Mouse (Mus musculus): ENCODE measurements around the gene Hoxa13.

The Hoxa13 gene

DNA sequence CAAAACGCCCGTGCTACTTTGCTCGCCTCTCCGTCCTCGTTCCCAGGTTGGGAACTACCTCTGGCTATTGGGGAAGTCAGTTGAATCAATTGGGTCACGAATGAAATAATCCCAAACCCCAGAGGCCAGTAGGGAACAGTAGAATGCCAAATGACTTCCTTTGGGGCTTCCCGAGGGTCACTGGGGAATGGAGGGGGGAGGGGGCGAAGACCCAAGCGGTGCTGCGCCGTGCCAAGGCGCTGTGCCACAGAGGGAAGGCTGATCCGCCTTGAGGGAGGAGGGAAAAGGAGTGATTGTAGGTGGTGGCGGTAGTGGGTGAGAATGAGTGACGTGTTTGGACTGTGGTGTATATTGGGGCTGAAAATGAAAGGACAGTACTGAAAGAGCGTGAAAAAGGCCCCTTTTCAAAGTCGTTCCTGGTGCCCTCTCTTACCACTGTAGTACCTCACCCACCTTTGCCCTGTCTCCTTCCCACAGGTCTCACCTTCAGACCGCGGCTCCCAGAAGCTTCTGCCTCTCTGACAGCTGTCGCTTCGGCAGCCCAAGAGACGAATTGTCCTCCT is 48.0 kb downstream of the Hoxa13 start:
- DNase-seq (ENCODE audit: low read depth, low spot score) = peak; percentile 29

DNA sequence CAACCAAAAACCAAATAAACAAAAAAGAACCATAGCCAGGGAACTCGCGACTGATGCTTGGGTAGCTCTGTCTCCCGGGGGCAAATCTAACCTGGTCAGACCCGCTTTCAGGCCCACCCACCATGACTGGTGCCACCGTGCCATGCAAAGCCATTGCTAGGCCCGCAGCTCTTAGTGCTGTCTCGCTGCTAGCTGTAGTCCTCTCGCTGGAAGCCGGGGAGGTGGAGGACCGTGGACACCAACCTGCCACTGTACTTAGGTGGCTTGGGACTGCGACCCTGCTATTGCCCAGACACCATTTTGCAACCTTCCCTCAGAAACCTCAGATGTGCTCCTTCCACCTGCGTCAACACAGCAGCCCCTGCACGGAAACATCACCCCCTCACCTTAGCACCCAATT is 48.7 kb downstream of the Hoxa13 start:
- DNase-seq (ENCODE audit: low read depth, low spot score) = peak; percentile 33

DNA sequence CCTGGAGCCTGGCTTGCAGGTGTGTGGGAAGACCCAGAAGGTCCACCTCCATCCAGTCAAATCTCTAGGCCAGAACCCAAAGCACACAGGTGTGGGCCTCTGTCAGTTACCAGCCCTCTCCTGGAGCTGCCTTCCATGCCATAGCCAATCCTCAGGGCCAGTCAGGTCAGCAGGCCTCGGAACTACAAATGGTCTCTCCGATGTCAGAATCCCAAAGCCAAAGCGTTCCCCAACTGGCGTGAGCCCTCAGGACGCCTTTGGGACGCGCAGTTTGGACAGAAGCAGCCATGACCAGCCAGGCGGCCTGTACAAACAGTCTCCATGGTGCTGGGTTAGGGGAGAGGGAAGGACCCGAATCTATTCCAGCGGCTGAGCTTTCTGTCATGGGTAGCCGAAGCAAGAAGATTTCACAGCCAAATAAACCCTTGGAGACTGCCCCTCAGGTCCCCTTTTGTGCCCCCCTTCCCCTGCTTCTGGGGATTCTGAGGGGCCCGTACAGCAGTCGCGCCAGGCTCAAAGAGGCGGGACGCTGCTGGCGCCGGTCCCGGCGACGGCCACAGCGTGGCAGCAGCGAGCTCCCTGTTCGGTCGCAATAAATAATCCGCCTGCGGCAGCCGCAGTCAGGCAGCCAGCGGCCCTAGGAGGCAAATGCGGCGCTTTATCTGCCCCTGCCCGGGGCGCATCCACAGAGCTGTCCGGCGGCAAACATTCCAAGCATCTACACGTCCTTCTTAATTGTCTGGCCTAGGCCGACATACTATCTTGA is 49.3 kb downstream of the Hoxa13 start:
- peak; percentile 79 for DNase-seq (ENCODE audit: low read depth, low spot score)

DNA sequence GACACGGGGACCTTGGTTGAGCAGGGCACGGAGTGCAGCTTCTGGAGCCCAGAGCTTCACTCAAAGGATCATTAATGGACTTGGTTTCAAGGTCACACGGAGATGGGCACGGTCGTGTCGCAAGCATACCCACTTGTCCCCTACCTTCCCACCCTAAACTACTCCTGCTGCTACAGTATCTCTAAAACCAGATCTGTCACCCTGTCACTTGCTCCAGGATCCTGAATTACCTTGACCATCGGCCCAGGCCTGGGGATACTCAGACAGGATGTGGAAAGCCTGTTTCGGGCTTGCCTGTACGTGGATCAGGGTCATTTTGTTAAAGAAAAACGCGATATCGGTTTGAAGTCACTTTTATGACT is 51.0 kb downstream of the Hoxa13 start:
- no peak for DNase-seq (ENCODE audit: low read depth, low spot score)

DNA sequence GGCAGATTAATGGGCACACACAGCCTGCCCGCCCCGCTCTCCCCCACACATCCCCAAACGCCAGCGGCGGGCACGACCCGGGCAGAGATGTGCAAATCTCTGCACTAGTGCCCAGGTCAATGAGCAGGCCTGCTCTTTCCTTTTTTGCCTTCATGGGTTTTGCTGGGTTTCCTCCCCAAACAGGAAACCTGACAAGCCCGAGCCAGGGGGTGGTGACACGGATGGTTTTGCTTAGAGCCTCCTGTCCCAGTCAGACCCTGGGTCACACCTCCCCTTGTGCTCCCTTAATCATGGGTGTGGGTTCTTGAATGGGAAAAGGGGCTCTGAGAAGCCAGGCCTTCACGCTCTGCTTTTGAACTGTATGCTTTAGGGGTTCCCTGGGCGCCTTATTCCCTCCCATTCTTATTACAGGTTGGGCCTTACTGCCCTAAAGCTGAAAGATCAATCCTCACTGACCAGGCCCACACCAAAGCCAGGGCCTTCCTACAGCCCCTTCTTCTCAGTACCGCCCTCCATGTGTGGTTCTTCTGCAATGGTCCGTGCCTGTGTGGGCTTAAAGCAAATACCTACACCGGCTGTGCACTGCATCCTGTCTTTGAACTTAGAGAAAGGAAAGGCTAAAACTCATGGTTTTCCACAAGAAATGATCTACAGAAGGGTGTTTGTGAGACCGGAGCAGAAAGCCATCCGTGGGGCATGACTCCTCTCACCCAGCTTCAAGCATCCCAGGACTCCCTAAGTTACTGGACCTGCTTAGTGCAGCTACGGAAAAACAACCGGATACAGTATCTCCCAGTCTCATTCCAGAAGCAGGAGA is 51.6 kb downstream of the Hoxa13 start:
- peak; percentile 43 for DNase-seq (ENCODE audit: low read depth, low spot score)

DNA sequence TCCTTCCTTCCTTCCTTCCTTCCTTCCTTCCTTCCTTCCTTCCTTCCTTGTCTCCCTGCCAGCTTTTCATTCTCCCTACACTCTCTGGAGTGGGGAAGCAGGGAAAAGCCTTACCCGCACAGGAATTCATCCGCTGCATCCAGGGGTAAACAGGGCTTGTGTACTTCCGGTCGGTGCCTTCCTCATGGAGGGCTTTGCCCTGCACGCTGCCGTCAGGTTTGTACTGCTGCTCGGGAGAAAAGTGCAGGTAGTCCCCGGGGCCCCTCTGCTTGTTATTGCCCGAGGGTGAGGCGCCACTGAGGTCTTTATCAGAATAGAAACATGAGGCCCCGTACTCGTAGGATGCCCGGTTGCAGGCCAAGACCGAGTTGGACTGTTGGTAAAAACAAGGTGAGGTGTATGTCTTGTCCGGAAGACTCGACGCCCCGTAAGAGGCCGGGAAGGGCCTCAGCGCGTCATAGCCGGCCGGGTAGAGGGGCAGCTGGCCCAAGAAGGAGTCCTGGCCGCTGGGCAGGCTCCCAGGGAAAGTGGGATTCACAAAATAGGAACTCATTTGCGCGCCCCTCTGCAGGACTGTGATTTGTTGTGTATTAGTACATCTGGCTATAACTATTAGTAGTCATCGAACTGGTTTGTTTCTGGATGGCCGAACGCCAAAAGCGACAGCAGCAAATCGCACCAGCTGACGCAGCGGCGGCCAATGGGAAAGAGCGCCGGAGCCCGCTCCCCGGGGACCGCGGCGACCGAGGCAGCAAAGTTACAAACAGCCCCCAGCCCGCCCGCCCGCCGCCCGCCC is 52.4 kb downstream of the Hoxa13 start, which contains the start of gene Hoxa6:
TSS of gene Hoxa6 (minus strand) at position 651 of the 796 bp plus-strand sequence.
- peak; percentile 35 for DNase-seq (ENCODE audit: low read depth, low spot score)

Measured in R1 (cell line).